Mouse (Mus musculus) Patski (cell line): ENCODE measurements at regions not wholly inside any gene's neighbourhood (a gene's known extent, or its start where the extent isn't known, plus 50 kb on each side); places are given as distances from the start of the nearest gene placed in this dataset.
A peak's percentile ranks its signal among the peaks of the same experiment; 100 is the strongest.

Experiments
- ATAC-seq: fragments of 100-300 bp; one replicate; pipeline ENCODE4 v1.8.0; 2021
- CTCF ChIA-PET: fragments of 350-600 bp; sonication (Branson Sonifier 250); formaldehyde crosslinking; loops from one replicate; lab custom pipeline; 2022; ENCODE audit warnings: inconsistent platforms; lab: Charles Lee
- POLR2A ChIA-PET: fragments of 350-600 bp; sonication (Branson Sonifier 250); formaldehyde crosslinking; loops from one replicate; lab custom pipeline; 2022; ENCODE audit warnings: antibody characterized with exemption, inconsistent platforms; lab: Charles Lee
- DNase-seq: peaks from one replicate; pipeline ENCODE4 v3.0.0-alpha.2; 2011; ENCODE audit warnings: low read depth, low spot score
- H3K27me3 ChIP-seq: fragments of 371-371 bp; one replicate; pipeline ENCODE4 v1.5.1; 2021
- CTCF ChIP-seq: fragments of 100-300 bp; IDR thresholded peaks from one replicate; pipeline ENCODE4 v1.5.1; 2021
- in situ Hi-C: fragments of 300-500 bp; cut with MboI; formaldehyde crosslinking; loops from 3 replicates; pipeline ENCODE4 v1.11.1; 2018; ENCODE audit warnings: low pct_unique_long_range_greater_than_20kb, mixed read lengths

GRCm38 (mm10) chr2:56083226-56083625, 647.5 kb downstream of the Kcnj3 start:
- in situ Hi-C loops = no loop called here
- ChIA-PET CTCF (interaction anchor here (1.6 kb wide), 1 partner anchor 10 kb away, joined by 5 read pairs; no protein-coding TSS in a partner anchor), POLR2A (no interaction called here)
- H3K27me3 ChIP-seq = no peaks in the 10 kb centered on the region
- TF ChIP-seq CTCF = no peak
- ATAC-seq (no peak), DNase-seq (no peak)

GRCm38 (mm10) chr2:56109531-56109930, 673.8 kb downstream of the Kcnj3 start:
- TF ChIP-seq CTCF = no peak
- in situ Hi-C loops = no loop called here
- POLR2A ChIA-PET = no interaction called here
- peaks cover 9% of the 10 kb centered on the region for H3K27me3 ChIP-seq
- no peak for DNase-seq
- CTCF ChIA-PET = interaction anchor here (1.5 kb wide), 1 partner anchor 10 kb away, joined by 5 read pairs; no protein-coding TSS in a partner anchor
- ATAC-seq = no peak

- peaks cover 9% of the 10 kb centered on the region for H3K27me3 ChIP-seq
- ChIA-PET POLR2A (no interaction called here), CTCF (interaction anchor here (1.0 to 1.5 kb wide), 2 partner anchors 10 to 17 kb away, joined by 3 to 5 read pairs; no protein-coding TSS in a partner anchor)
- in situ Hi-C loops = loop anchor here (10.0 kb wide), 2 partner anchors 1725 to 1805 kb away; no protein-coding TSS in a partner anchor
- DNase-seq (no peak), ATAC-seq (no peak)
- TF ChIP-seq CTCF = no peak
Measured at GRCm38 (mm10) chr2:56109975-56110374, 674.2 kb downstream of the Kcnj3 start.

- in situ Hi-C loops = loop anchor here (10.0 kb wide), 2 partner anchors 1720 to 1800 kb away; no protein-coding TSS in a partner anchor
- TF ChIP-seq CTCF = peak; percentile 57
- CTCF ChIA-PET = interaction anchor here (1.0 to 1.2 kb wide), 3 partner anchors 12 to 1539 kb away, joined by 3 to 4 read pairs (median 3); no protein-coding TSS in a partner anchor
- POLR2A ChIA-PET = no interaction called here
- no peak for DNase-seq
- H3K27me3 ChIP-seq = peaks cover 18% of the 10 kb centered on the region
- peak; percentile 69 for ATAC-seq
Measured at GRCm38 (mm10) chr2:56114469-56114868, 678.7 kb downstream of the Kcnj3 start.

GRCm38 (mm10) chr2:56119368-56119767, 683.6 kb downstream of the Kcnj3 start:
- TF ChIP-seq CTCF = peak; percentile 46

GRCm38 (mm10) chr2:56147107-56147615, 711.4 kb downstream of the Kcnj3 start:
- TF ChIP-seq CTCF = no peak
- H3K27me3 ChIP-seq = peaks cover 4% of the 10 kb centered on the region
- ChIA-PET POLR2A (no interaction called here), CTCF (no interaction called here)
- ATAC-seq = no peak
- no peak for DNase-seq
- in situ Hi-C loops = no loop called here

More at GRCm38 (mm10) chr2:56119368-56119767, 683.6 kb downstream of the Kcnj3 start:
- ATAC-seq = no peak
- ChIA-PET CTCF (interaction anchor here (0.6 to 1.4 kb wide), 9 partner anchors 9 to 1800 kb away, joined by 3 to 5 read pairs (median 4); no protein-coding TSS in a partner anchor), POLR2A (no interaction called here)
- in situ Hi-C loops = loop anchor here (10.0 kb wide), 2 partner anchors 1715 to 1795 kb away; no protein-coding TSS in a partner anchor
- no peak for DNase-seq
- H3K27me3 ChIP-seq = peaks cover 27% of the 10 kb centered on the region

GRCm38 (mm10) chr2:56196449-56196848, 760.7 kb downstream of the Kcnj3 start:
- ChIA-PET POLR2A (no interaction called here), CTCF (no interaction called here)
- no peak for TF ChIP-seq CTCF
- H3K27me3 ChIP-seq = no peaks in the 10 kb centered on the region
- ATAC-seq = no peak
- in situ Hi-C loops = no loop called here
- DNase-seq = no peak

- ChIA-PET CTCF (no interaction called here), POLR2A (no interaction called here)
- no peak for ATAC-seq
- no peak for TF ChIP-seq CTCF
- no peak for DNase-seq
- peaks cover 2% of the 10 kb centered on the region for H3K27me3 ChIP-seq
- in situ Hi-C loops = no loop called here
Measured at GRCm38 (mm10) chr2:56227476-56227875, 791.7 kb downstream of the Kcnj3 start.

GRCm38 (mm10) chr2:56233042-56233441, 797.3 kb downstream of the Kcnj3 start:
- no peak for TF ChIP-seq CTCF
- CTCF ChIA-PET = no interaction called here
- H3K27me3 ChIP-seq = peaks cover 6% of the 10 kb centered on the region
- ATAC-seq (no peak), DNase-seq (no peak)
- POLR2A ChIA-PET = no interaction called here
- in situ Hi-C loops = no loop called here

GRCm38 (mm10) chr2:56257044-56257954, 821.5 kb downstream of the Kcnj3 start:
- no peak for DNase-seq
- ChIA-PET CTCF (no interaction called here), POLR2A (no interaction called here)
- TF ChIP-seq CTCF = no peak
- H3K27me3 ChIP-seq = peaks cover 2% of the 10 kb centered on the region
- no peak for ATAC-seq
- in situ Hi-C loops = no loop called here
